Mouse (Mus musculus) E14TG2a.4 (cell line): ENCODE results near the gene Bid.

Source experiments
- H3K27me3 ChIP-seq: 2 replicates; pipeline ENCODE4 v1.6.1; 2014; ENCODE audit warnings: low read length, control low read depth; ENCODE audit not compliant: insufficient read depth
- H3K36me3 ChIP-seq: 2 replicates; pipeline ENCODE4 v1.6.1; 2014; ENCODE audit warnings: low read length, control low read depth; ENCODE audit not compliant: insufficient read depth
- H3K4me1 ChIP-seq: replicated peaks from 2 replicates; pipeline ENCODE4 v1.6.1; 2014; ENCODE audit warnings: low read depth, low read length, control low read depth
- H3K4me3 ChIP-seq: replicated peaks from 2 replicates; pipeline ENCODE4 v1.5.1; 2014; ENCODE audit warnings: mild to moderate bottlenecking, low read length
- H3K9me3 ChIP-seq: 2 replicates; pipeline ENCODE4 v1.6.1; 2014; ENCODE audit warnings: low read length, control low read depth
- CTCF ChIP-seq: conservative IDR thresholded peaks from 2 replicates; pipeline ENCODE4 v1.5.1; 2014; ENCODE audit warnings: low read length
- NANOG ChIP-seq: IDR thresholded peaks from 2 replicates; pipeline ENCODE4 v1.6.1; 2014; ENCODE audit warnings: borderline replicate concordance, low read length, mixed read lengths
- POU5F1 ChIP-seq: IDR thresholded peaks from 2 replicates; pipeline ENCODE4 v1.6.1; 2014; ENCODE audit warnings: low read length, borderline replicate concordance

The Bid gene

DNA sequence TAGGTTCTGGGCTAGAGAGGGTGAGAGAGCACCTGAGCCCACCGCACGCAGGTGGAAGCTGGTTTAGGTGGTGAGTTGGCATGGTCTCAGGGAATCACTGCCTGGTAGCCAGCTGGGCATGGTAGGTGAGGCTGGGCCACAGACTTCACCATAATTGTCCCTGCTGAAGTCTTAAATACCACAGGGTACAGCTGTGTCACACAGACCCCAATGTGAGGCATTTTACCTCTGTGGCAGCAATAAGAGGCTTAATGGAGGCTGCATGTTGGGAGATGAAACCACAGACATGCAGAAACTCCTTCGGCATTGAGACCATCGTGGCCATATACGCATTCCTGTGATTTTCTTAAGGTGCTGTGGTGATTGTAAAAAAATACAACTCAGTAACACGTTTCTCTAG lies 35.8 kb upstream of the Bid start:
- no peaks in the 10 kb centered on the region for H3K9me3 ChIP-seq
- no peak for TF ChIP-seq NANOG
- TF ChIP-seq CTCF: no peak
- TF ChIP-seq POU5F1: no peak

GRCm38 (mm10) chr6:120951311-120951710 lies 34.7 kb upstream of the Bid start:
- H3K4me3 ChIP-seq: no peak overlapping the region
- no peak for TF ChIP-seq NANOG
- TF ChIP-seq POU5F1: no peak
- no peak for TF ChIP-seq CTCF
- H3K36me3 ChIP-seq: peaks cover 45% of the 10 kb centered on the region
- no peaks in the 10 kb centered on the region for H3K27me3 ChIP-seq
- no peaks in the 10 kb centered on the region for H3K9me3 ChIP-seq
- H3K4me1 ChIP-seq: no peaks in the 10 kb centered on the region

More for the DNA sequence above, 35.8 kb upstream of the Bid start:
- Histone ChIP-seq H3K4me1 (peaks cover 3% of the 10 kb centered on the region), H3K4me3 (no peak overlapping the region), H3K27me3 (no peaks in the 10 kb centered on the region), H3K36me3 (peaks cover 55% of the 10 kb centered on the region)

GRCm38 (mm10) chr6:120945510-120945909 lies 28.9 kb upstream of the Bid start:
- peaks cover 21% of the 10 kb centered on the region for H3K4me1 ChIP-seq
- no peaks in the 10 kb centered on the region for H3K27me3 ChIP-seq
- H3K36me3 ChIP-seq: peaks cover 25% of the 10 kb centered on the region
- H3K4me3 ChIP-seq: no peak overlapping the region
- TF ChIP-seq CTCF (no peak), NANOG (no peak), POU5F1 (no peak)
- H3K9me3 ChIP-seq: no peaks in the 10 kb centered on the region

GRCm38 (mm10) chr6:120943964-120944363 lies 27.3 kb upstream of the Bid start:
- Histone ChIP-seq H3K36me3 (peaks cover 14% of the 10 kb centered on the region; the same call in 1 of the 2 replicates), H3K9me3 (no peaks in the 10 kb centered on the region), H3K4me3 (no peak overlapping the region), H3K4me1 (peaks cover 35% of the 10 kb centered on the region), H3K27me3 (no peaks in the 10 kb centered on the region)
- TF ChIP-seq NANOG (no peak), CTCF (no peak), POU5F1 (no peak)

DNA sequence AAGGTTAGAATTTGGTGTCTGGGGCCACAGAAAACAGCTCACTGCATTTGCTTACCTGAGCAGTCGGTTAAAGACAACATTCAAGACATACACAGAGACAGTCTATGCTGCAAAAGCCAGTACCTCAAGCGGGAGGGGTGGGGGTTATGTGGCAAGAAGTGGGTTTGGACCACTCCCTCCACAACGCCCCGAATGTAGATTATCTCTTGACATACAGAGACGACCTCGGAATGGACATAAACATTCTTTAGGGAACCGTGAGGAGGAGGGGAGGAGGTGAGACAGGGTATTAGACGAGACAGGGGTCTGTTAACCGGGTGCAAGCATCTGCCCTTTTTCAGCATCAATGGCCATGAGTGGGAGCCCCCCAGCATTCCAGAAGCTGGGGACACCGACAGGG lies 26.9 kb upstream of the Bid start:
- no peaks in the 10 kb centered on the region for H3K27me3 ChIP-seq
- H3K36me3 ChIP-seq: peaks cover 11% of the 10 kb centered on the region; the same call in 1 of the 2 replicates
- H3K9me3 ChIP-seq: no peaks in the 10 kb centered on the region
- H3K4me3 ChIP-seq: no peak overlapping the region
- H3K4me1 ChIP-seq: peaks cover 39% of the 10 kb centered on the region
- TF ChIP-seq POU5F1 (no peak), NANOG (no peak), CTCF (no peak)

DNA sequence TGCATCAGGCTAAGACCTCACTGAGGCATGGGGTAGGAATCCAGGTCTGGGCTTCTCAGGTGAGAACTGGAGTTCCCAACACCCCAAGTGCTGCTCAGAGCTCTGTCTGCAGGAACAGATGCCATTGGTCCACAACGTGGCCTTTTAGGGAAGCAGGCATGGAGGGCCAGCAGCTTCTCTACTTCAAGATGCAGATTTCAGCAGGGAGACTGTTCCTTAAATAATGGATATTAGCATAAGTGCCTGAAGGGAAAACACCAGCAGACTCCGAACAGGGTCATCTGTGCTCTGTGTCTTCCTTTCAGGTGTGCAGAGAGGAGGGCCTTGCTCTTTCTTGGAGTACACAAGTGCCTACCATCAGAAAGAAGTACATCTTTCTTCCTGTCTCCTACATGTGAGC lies 26.4 kb upstream of the Bid start:
- Histone ChIP-seq H3K9me3 (no peaks in the 10 kb centered on the region), H3K36me3 (peaks cover 11% of the 10 kb centered on the region; the same call in 1 of the 2 replicates), H3K4me1 (peaks cover 44% of the 10 kb centered on the region), H3K27me3 (no peaks in the 10 kb centered on the region), H3K4me3 (no peak overlapping the region)
- TF ChIP-seq CTCF: no peak
- TF ChIP-seq NANOG: no peak
- no peak for TF ChIP-seq POU5F1

DNA sequence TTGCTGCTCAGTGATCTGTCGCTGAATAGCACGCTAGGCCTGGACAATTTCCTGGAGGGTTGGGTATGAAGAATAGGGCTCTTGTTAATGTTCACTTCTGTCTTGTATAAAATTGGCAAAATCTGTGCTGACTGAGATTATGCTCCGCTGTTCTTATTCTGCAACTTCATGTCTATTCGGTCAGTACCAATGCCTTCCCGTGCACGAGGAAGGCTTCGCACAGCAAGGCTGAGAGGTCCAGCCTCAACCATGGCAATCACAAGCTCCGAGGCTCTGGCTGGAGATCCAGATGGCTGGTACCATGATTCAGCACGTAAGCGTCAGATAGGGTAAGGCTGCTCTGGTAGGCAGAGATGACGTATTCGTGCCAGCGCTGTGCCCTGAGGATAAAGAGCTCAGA lies 24.9 kb upstream of the Bid start:
- peaks cover 7% of the 10 kb centered on the region; the same call in 1 of the 2 replicates for H3K36me3 ChIP-seq
- H3K4me1 ChIP-seq: peaks cover 52% of the 10 kb centered on the region
- no peak for TF ChIP-seq NANOG
- TF ChIP-seq CTCF: no peak
- no peak for TF ChIP-seq POU5F1
- no peaks in the 10 kb centered on the region for H3K27me3 ChIP-seq
- H3K9me3 ChIP-seq: no peaks in the 10 kb centered on the region
- H3K4me3 ChIP-seq: no peak overlapping the region

GRCm38 (mm10) chr6:120941084-120941481 lies 24.4 kb upstream of the Bid start:
- no peaks in the 10 kb centered on the region for H3K27me3 ChIP-seq

DNA sequence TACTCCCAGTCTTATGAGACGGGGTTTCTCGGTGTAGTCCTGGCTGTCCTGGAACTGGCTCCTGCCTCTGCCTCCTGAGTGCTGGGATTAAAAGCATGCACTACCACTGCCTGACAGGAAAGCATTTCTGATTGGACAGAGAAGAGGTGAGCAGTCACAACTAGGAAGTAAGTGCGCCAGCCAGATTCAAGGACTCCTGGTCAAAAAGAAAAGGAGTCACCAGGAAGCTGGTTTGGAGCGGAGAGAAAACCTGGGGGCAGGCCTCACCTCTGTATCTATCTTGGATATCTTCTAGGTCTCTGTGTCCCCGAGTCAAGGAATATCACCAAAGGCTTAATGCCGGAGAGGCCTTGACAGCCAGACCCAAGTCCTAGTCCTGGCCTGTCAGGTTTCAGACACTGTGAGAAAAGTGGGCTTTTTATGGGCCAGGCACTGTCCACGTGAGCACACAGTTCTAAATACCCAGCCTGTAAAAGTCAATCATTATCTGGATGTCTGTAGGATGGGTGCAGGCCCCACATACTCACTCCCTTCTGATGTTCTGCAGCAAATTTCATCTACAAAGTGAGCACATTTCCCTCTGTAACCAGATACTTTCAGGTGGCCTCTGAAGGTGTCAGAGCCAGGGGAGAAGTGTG lies 23.9 kb upstream of the Bid start:
- no peak overlapping the region for H3K4me3 ChIP-seq
- no peaks in the 10 kb centered on the region for H3K9me3 ChIP-seq
- TF ChIP-seq CTCF (no peak), POU5F1 (no peak), NANOG (no peak)
- no peaks in the 10 kb centered on the region for H3K27me3 ChIP-seq
- H3K36me3 ChIP-seq: peaks cover 4% of the 10 kb centered on the region; the same call in 1 of the 2 replicates
- H3K4me1 ChIP-seq: peaks cover 53% of the 10 kb centered on the region

More at GRCm38 (mm10) chr6:120941084-120941481, 24.4 kb upstream of the Bid start:
- H3K4me1 ChIP-seq: peaks cover 52% of the 10 kb centered on the region
- no peak for TF ChIP-seq POU5F1
- peaks cover 7% of the 10 kb centered on the region; the same call in 1 of the 2 replicates for H3K36me3 ChIP-seq
- no peak overlapping the region for H3K4me3 ChIP-seq
- no peaks in the 10 kb centered on the region for H3K9me3 ChIP-seq
